Mouse (Mus musculus) spleen, embryonic (tissue): ENCODE measurements around the gene Rab27a.
"Not testable (repeated sequence)": the region's sequence is repeated elsewhere in the genome, so short reads cannot be mapped to it uniquely, and the experiment has no call there.

Experiments
- CTCF ChIA-PET: fragments of 350-600 bp; sonication (Branson Sonifier 250); formaldehyde crosslinking; loops from one replicate; lab custom pipeline; 2022; lab: Charles Lee

The Rab27a gene

DNA sequence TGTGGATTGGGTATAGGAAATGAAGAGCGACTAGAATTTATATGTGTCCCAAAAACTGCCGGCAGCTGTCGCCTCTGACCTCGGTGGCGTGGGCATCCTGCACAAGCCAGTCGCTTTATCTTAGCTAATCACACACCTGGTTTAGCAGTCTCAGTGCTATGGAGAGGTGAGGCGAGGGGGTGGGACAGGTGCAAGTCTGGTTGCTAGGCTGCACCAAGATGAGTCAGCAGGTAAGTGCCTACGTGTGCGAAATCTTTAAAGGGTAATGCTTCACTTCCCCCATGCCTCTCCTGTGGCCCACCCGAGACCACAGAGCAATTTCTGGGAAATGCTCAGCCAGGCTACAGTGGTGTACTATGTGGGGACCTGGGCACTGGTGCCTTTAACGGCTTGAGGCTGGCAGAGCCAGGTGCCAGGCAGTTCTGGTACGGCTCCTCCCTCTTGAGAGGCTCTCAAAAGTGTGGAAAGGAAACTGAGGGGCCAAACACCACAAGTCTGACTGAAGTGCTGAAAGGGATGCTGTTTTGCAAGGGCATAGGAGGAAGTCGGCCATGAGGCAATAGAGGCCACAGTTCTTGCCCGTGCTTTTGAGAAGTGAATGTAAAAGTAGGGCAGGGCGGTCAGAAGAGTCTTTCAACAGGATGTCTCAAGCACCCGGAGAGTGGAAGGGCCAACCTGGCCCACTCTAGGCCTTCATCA is 44.7 kb downstream of the Rab27a start:
- CTCF ChIA-PET = no interaction called here

DNA sequence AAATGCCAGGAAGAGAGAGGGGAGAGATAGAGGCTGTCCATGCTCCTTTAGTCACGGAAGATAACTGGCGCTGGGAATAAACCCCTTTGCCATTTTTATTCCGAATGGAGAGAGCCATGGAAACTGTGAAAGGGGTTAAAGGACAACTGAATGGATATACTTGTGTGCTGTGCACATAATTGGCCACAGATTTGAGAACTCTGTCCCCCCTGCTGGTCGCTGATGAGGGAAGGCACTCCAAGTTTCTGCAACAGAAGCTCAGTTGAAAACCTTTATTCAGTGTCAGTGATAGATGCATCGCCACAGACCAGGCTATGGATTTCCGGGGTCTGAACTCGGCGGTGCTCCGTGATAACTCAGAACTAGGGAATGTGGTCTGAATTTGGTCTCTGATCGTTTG is 45.5 kb downstream of the Rab27a start:
- CTCF ChIA-PET = interaction anchor here (0.7 kb wide), 1 partner anchor 53 kb away, joined by 3 read pairs; no protein-coding TSS in a partner anchor

DNA sequence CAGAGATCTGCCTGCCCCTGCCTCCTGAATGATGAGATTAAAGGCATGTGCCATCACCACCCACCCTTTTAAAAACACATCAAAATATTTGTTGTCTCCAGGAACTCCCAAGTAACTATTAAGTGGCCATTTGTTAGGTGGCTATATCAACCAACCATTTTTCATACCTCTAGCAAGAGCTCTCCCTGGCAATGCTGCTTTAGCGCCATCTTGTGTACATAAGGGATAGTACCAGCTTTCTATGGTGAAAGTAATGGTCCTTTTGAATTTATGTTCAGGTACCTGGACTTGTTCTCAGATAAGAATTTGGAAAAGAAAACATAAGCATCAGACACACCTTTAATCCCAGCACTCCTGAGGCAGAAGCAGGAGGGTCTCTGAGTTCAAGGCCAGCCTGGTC is 47.1 kb downstream of the Rab27a start:
- CTCF ChIA-PET = interaction anchor here (0.5 to 1.6 kb wide), 2 partner anchors 48 to 293 kb away, joined by 5 to 7 read pairs; partner anchors contain the start of gene Rab27a

DNA sequence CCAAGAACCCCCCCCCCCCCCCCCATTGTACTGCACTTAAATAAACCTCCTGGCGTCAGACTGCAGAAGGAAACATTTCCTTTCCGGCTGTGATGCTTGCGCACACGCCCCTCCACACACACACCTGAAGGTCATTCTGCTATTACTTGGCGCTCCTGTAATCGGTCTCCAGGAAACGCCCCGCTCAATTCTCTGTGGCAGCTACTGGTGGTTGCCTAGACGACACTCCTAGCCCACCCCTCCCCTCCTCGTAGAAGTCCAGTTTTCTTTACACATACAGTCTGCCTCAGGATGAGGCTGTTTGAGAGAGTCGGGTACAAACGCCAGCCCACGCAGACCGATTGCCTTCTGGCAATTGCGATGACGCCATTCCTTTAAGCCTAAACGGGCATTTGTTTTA is 49.9 kb downstream of the Rab27a start:
- CTCF ChIA-PET = no interaction called here

DNA sequence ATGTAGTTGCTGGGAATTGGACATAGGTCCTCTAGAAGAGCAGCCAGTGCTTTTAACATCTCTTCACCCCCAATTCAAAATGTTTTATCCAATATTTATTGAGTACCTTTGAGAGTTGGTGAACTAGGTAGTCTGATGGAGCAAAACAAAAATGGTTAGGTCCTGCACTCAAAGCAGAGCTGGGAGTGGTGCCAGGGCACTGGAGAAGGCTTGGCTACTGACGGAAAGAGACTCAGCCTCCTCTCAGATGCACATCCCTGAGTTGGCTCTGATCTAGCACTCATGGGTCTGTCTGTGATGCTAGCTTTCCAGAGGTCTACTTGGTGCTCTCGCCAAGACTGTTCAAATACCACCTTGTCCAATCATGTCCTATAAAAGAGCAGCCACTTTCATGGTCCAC is 53.2 kb downstream of the Rab27a start:
- CTCF ChIA-PET = no interaction called here

DNA sequence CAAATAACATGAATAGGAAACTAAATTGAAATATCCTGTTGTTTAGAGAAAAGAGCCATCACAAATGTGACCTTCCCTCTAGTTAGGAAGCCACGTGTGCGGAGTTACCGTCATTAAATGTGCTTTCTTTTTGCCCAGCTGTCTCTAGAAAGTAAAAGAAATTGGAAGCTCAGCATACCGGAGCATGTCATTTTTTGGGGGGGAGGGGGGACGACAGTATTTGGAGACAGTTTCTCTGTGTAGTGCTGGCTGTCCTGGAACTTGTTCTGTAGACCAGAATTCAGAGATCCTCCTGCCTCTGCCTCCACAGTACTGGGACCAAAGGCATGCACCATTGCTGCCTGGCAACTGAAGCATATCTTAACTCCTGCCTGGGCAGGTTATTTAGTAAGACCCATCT is 56.9 kb downstream of the Rab27a start, which contains the start of gene Khdc3:
Gene Khdc3, plus strand, starts transcription at position 301 of the 400 bp plus-strand sequence.
- CTCF ChIA-PET = no interaction called here

DNA sequence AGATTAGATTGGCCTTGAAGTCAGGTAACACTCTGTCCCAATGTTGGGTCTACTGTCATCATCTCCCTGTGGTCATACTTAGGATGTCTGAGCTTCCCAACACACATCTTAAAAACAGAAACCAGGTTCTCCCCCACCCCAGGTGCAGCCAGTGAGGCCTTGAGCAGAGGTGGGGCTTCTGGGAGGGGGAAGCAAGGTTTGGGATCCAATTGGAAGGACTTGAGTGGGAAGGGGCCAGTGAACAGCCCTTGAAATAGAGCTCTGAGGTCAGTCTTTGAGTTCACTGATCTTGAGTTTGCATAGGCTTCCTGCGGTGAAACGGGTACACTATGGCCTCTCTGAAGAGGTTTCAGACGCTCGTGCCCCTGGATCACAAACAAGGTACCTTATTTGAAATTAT is 57.5 kb downstream of the Rab27a start, which contains the start of gene Gm20509:
Gene Gm20509, plus strand, starts transcription at position 290 of the 400 bp plus-strand sequence.
- CTCF ChIA-PET = no interaction called here

DNA sequence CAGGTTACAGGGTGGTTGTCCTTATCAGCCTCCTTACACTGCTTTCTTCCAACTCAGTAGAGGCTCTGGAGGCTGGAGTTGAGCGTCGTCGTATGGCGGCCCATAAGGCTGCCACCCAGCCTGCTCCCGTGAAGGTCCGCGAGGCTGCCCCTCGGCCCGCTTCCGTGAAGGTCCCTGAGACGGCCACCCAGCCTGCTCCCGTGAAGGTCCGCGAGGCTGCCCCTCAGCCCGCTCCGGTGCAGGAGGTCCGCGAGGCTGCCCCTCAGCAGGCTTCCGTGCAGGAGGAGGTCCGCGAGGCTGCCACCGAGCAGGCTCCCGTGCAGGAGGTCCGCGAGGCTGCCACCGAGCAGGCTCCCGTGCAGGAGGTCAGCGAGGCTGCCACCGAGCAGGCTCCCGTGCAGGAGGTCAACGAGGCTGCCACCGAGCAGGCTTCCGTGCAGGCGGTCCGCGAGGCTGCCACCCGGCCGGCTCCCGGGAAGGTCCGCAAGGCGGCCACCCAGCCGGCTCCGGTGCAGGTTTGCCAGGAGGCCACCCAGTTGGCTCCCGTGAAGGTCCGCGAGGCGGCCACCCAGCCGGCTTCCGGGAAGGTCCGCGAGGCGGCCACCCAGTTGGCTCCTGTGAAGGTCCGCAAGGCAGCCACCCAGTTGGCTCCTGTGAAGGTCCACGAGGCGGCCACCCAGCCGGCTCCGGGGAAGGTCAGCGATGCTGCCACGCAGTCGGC is 58.7 kb downstream of the Rab27a start:
- CTCF ChIA-PET = no interaction called here

DNA sequence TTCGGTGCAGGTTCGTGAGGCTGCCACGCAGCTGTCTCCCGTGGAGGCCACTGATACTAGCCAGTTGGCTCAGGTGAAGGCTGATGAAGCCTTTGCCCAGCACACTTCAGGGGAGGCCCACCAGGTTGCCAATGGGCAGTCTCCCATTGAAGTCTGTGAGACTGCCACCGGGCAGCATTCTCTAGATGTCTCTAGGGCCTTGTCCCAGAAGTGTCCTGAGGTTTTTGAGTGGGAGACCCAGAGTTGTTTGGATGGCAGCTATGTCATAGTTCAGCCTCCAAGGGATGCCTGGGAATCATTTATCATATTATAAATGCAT is 59.2 kb downstream of the Rab27a start:
- CTCF ChIA-PET = no interaction called here

DNA sequence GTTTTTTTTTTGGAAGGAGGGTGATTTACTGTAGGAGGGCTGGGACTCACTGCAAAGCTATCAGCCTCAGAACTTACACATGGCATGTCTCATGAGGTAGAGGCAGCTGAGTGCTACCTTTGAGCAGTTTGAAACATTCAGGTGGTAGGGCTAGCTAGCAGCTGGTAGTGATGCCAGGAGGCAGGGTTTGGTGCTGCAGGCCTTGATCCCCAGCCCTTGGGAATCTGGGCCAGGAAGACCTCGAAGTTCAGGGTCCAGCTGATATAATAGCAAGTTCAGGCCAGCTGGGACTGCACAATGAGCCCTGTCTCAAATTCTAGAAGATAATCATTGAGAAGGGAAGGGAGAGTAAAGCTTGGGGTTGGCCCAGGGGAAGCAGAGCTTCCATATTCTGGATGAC is 60.5 kb downstream of the Rab27a start:
- CTCF ChIA-PET = interaction anchor here (0.6 kb wide), 1 partner anchor 40 kb away, joined by 3 read pairs; no protein-coding TSS in a partner anchor

DNA sequence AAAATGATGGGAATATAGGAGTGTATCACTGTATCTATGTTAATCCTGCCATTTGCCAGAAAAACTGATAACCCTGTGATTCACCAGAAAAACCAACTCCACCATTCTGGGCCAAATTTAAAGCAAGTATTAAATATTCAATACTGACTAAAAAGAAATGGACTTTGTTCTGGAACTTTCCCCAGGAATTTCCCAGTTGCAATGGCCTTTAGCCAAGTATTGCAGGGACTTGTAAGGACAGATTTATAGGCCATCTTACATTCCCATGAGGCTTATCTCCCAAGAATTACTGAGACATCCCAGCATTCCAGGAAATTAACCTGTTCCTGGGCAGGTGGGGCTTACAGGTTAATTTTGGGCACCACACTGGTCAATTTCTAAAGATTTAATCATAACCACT is 61.1 kb downstream of the Rab27a start:
- CTCF ChIA-PET = no interaction called here

DNA sequence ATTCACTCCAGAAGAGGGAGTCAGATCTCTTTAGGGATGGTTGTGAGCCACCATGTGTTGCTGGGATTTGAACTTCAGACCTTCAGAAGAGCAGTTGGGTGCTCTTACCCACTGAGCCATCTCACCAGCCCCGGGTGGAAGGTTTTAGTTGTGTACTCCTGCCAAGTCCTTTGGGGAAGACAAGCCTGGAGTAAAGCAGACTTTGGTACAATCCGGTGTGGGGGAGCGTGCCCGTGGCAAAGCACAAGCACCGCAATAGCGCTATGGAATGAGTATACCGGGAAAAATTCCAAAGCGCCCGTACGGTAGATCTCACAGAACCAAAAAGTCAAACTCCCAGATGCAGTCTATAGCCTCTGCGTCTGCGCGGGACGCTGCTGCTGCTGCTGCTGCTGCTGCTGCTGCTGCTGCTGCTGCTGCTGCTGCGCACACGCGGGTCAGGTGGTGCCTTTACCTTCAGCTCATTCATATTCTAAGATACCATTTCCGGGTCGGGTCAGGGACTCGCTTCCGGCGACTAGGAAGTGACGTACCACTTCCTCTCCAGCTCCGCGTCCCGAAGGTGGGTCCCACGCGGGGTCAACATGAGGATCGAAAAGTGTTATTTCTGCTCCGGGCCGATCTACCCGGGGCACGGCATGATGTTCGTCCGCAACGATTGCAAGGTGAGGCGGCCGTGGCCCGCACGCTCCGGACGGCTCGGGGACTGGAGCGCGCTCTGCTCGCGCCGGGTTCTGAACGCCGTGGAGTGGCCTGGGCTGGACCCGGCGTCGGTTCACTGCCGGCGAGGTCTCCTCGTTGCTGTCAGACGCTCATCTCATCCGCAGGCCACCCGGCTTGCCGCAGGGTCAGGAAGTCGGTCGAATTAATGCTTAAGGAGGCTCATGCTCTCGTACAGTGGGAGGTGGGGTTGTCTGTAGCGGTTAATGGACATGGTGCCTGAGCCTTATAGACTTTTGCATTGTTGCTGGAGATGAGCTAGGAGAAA is 68.6 kb downstream of the Rab27a start, which contains the start of gene Rsl24d1:
Gene Rsl24d1, plus strand, starts transcription at position 508 of the 988 bp plus-strand sequence.
- CTCF ChIA-PET = interaction anchor here (1.1 kb wide), 1 partner anchor 69 kb away, joined by 5 read pairs; the partner anchor contains the start of gene Rab27a

DNA sequence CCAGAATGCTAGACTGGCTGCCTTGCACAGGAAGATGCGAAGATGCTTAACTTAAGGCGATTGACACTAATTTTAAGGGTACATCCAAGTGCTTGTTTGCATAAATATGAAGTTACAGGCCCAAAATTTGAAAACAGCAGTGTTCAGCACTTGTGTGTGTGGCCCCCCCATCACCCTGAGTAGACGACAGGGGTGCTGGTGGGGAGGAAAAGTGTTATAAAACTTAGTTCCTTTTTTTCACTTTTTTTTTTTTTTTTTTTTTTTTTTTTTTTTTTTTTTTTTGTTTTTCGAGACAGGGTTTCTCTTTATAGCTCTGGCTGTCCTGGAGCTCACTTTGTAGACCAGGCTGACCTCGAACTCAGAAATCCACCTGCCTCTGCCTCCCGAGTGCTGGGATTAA is 72.0 kb downstream of the Rab27a start:
- CTCF ChIA-PET = not testable (repeated sequence)

DNA sequence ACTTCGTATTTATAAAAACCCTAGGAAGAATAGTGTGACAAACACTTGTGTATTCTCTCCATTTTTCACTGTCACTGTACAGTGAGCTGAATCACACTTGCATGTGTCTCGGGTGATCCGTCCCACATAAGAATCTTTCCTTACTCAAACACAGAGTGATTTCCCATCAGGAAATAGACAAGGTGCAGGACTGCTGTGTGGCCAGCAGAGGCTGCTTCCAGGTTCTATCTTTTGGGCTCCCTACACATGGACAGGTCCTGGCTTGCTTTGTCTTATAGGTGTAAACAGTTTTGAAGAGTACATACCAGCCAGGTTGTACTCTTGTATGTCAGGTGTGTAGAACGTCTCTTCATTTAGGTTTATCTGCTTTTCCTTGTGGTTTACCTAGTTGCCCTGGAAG is 73.4 kb downstream of the Rab27a start:
- CTCF ChIA-PET = no interaction called here

DNA sequence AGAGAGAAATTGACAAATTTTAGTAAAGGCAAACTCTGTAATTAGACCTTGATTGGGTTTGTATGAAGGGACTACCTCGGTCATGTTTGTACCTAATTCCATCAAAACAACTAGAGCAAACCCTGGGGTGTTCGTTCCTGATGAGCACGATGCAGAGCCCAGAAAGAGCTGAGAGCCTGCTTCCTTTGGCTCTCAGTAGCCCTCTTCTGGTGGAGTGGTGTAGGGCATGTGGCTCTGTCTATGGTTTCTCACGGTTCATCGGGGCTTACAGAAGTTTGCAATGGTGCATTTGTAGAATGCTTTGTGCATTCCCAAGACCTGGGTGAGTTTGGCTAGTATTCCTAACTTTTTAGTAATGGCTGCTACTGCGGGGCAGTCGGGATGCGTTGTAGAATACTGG is 77.1 kb downstream of the Rab27a start:
- CTCF ChIA-PET = no interaction called here

DNA sequence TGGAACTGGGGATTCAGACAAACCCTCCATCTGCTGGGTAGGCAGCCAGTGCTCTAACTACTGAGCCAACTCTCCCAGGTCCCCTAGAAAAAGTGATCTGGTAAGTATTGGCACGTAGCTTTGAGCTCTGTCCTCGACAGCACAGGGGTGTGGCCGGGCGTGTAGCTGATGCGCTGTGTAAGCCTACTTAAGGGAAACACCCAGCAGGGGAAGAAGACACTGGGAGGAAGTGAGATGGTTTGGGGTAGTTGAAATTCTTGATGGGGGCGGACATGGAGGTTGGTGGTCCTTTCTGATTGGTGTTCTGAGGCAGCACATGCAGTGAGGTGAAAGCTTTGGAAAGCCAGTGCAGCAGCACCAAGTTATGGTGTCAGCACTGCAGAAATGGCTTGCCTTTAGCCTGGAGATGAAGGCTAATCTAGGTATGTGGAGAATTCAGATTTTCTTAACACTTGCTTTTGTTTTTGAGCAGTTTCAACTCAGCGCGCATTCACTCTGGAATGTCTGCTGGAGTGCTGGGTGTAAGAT is 80.5 kb downstream of the Rab27a start:
- CTCF ChIA-PET = interaction anchor here (0.6 kb wide), 1 partner anchor 358 kb away, joined by 4 read pairs; no protein-coding TSS in a partner anchor

DNA sequence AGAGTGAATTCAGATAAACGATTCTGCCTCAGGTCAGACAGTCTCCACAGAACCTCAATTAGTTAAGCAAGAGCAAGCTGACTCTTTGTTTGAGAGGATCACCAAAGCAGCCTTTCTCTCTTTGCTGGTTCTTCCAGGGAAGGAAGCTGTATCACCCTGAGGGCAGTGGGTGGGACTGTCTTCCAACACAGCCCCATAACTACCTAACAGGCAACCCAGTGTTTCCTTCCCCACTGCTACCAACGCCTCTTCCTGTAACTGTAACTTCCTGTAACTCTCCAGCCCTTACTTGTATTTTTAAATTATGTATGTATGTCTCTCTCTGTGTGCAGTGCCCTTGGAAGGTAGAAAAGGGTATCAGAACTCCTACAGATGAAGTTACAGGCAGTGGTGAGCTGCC is 82.8 kb downstream of the Rab27a start:
- CTCF ChIA-PET = no interaction called here

DNA sequence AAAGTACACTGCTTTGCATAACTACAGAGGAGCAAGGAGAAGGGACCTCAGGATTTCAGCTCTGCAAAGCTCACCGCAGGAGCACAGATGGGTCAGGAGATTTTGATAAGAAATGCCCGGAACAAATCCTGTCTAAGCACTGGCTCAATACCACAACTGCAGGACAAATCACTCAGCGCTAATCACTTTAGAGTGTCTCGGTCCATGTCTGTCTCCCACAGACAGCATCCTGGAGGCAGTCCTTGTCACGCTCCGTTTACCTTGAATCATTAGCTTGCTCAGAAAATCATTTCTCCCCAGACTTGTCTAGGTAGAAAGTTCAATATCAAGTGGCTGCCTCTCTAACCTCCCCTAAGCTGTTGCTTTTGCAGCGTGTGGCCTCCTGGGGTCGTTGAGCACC is 85.2 kb downstream of the Rab27a start:
- CTCF ChIA-PET = no interaction called here

DNA sequence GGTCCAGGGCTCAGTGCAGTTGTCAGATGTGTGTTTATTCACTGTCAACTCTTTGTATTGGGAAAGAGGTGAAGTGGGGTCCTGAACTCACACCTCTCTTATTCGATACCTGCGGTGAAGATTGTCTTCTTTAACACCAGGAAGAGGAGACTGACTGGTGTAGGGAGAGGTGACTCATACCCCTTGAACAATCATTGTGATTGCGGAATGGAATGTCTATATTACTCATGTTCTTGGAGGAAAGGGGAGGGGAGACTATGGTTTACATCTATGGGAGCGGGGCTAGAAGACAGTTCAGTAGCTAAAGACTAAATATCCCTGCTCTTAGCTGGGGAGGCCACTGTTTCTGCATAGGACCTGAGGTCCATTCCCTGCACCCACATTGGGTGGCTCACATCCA is 85.9 kb downstream of the Rab27a start:
- CTCF ChIA-PET = no interaction called here

DNA sequence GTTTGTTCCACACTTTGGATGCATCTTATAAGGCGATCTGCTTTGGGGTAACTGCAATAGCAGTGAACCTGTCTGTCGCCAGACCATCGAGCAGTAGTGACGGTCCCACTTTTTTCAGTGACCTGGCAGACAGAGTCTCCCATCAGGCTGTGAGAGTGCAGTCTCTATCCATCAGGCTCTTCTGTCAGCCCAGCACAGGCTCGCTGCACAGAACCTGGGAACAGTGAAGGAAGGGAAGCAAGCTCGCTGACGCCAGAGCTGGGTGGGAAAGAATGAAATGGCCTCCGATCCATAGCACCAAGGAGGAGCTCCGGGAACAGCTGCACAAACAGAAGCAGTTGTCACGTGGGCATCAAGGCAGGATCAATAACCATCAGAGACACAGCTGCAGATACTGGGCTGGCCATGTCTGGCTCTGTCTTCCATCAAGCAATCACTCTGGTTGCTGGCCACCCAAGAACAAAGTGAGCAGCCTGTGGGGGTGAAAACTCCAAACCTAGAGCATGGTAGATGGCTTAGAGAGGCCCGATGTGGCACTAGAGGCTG is 92.8 kb downstream of the Rab27a start:
- CTCF ChIA-PET = no interaction called here
